Mouse (Mus musculus) lung, adult 2 months (tissue): ENCODE measurements at regions not wholly inside any gene's neighbourhood (a gene's known extent, or its start where the extent isn't known, plus 50 kb on each side); places are given as distances from the start of the nearest gene placed in this dataset.

ENCODE experiments used
- CTCF ChIP-seq: fragments of 200-500 bp; IDR thresholded peaks from 2 replicates; pipeline ENCODE4 v1.5.1; 2011; ENCODE audit warnings: mild to moderate bottlenecking, low read length, control low read depth; ENCODE audit not compliant: insufficient read depth
- POLR2A ChIP-seq: fragments of 200-500 bp; IDR thresholded peaks from 2 replicates; pipeline ENCODE4 v1.6.1; 2011; ENCODE audit warnings: low read depth, mild to moderate bottlenecking, control low read depth, low read length, borderline replicate concordance; ENCODE audit errors: extremely low read depth

- TF ChIP-seq CTCF (no peak), POLR2A (no peak)
These were observed 712.1 kb downstream of the Tlr4 start for GRCm38 (mm10) chr4:67539466-67539865.
